Mouse (Mus musculus): ENCODE measurements around the gene Trim41. TPM values are rescaled to one million over a fixed set of nuclear protein-coding genes. Genes with fewer than 3 reads are reported as not detected.

Trim41 gene
- total RNA-seq (2023) = 28.7 TPM

DNA sequence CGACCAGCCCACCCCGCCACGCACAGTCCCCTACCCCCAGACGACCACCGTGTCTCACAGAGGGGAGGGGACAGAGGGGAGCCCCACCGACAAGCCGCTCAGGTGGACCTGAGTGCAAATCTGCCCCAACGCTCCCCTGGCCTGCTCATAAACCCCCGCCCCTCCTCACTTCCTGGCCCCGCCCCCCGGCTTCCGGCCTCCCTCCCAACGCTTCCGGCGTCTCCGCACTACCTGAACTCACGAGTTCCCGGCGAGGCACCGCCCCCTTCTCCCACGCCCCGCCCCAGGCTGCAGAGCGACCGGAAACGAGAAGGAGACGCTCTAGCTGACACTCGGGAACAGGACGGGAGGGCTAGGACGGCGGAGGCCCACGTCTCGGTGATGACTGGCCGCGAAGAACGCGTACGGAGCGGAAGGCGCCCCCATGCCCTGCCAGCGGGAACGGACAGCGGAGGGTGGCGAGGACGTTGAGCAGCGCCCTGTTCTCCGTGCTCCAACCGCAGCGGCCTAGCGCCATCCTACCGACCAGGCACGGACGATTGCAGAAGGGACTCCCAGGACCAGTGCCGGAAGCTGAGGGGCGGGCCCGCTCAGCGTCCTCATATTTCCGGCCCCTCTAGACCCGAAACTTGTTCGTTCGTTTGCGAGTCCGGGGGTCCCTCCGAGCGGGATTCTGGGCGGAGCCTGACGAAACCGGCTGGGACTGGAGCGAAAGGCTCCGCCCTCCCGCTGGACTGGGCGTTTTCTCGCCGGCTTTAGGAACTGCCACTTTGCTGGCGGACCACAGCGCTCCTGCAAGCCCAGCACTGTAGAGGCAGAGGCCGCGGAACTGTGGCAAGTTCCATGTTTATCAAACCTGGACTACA, at the start of gene Trim41:
Gene Trim41, minus strand, starts transcription at position 554 of the 866 bp plus-strand sequence.

DNA sequence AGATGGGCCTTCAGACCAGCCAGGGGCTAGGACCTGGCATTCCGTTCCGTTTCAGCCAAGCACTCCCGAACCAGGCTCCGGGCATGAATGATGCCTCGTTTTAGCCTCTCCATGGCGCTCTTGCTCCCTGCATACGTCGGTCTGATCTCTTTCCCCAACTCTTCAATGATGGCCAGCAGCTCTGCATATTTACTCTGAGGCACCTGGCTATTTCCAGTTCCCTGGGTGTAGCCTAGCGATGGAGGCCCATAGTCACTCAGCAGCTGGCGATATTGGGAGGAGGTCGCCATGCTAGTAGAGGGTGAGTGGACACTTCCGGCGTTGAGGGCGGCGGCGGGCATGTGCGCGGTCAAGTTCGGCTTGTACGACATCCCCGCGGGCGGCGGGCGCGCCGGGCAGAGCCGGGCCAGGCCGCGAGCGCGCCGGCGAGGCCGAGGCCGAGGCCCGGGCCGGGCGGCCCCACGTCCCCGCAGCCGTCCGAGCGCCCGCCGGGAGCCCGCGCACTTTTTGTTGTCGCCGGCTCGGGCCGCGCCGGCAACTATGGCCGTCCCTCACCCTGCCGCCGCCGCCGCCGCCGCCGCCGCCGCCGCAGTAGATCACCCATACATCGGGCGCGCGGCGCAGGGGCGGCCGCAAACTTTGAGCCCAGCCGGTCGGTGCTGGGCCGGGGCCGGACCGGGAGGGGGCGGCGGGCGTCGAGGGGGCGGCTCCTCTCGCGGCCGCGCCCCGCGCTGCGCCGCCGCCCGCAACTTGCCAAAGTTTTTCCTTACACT, 9.0 kb upstream of the Trim41 start, which contains the start of the genes Trim7 and Gm12184:
Gene Trim7, plus strand, starts transcription at position 162 of the 773 bp plus-strand sequence.
Gene Gm12184, minus strand, starts transcription at position 677 of the 773 bp plus-strand sequence.

DNA sequence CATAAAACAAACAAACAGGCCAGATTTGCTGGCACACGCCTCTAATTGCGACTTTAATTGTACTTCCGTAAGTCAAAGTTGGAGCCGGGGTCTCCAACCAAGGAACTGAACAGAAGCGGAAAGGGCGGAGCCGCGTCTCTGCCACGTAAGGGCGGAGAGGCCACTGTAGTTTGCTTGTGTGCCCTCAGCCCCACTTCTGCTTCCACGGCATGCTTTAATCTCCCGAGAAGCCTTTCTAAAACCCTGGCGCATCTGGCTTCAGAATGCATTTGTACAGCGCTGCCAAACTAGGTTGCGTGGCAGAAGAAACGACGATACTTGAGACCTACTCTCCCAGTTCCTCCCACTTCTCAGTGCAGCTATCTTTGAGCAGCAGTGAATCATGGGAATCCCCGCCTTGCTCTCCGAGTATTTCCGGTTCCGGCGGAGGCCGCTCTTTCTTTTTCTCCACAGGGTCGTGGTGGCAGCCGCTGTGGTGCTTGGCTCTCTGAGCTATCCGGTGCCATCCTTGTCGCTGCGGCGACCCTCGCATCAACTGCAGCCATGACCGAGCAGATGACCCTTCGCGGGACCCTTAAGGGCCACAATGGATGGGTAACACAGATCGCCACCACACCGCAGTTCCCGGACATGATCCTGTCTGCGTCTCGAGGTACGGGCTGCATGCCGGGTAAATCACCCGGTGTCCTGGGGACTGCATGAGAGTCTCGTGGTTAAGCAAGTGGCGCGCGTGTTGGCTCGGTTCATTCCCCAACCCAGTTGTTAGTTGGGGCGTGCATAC, 17.0 kb downstream of the Trim41 start, which contains the start of gene Rack1:
Gene Rack1, plus strand, starts transcription at position 412 of the 781 bp plus-strand sequence.

Other genes with a start within 250 kb of the Trim41 start
- gene Rack1, start 17.0 kb downstream of the Trim41 start, total RNA-seq (2023) = 2,261 TPM
- gene Trim7, start 8.8 kb upstream of the Trim41 start, total RNA-seq (2023) = 15.4 TPM
- 0.55 TPM for gene Gm12184, start 9.3 kb upstream of the Trim41 start, total RNA-seq (2023)
- gene Irgm1, start 54.3 kb upstream of the Trim41 start, total RNA-seq (2023) = 49.6 TPM
- gene Gm5431, start 84.9 kb upstream of the Trim41 start, total RNA-seq (2023) = 17.5 TPM
- gene Psme2b, start 128.8 kb upstream of the Trim41 start, total RNA-seq (2023) = 32.2 TPM
- 1.0 TPM for gene Olfr56, start 161.5 kb upstream of the Trim41 start, total RNA-seq (2023)
- gene 9930111J21Rik1, start 162.0 kb upstream of the Trim41 start, total RNA-seq (2023) = 63.7 TPM
- 50.9 TPM for gene Gm12185, start 174.9 kb upstream of the Trim41 start, total RNA-seq (2023)
- 115 TPM for gene Tgtp1, start 176.8 kb upstream of the Trim41 start, total RNA-seq (2023)
- gene 9930111J21Rik2, start 233.9 kb upstream of the Trim41 start, total RNA-seq (2023) = 77.4 TPM
- gene Tgtp2, start 246.9 kb upstream of the Trim41 start, total RNA-seq (2023) = 86.7 TPM